Mouse (Mus musculus) yolk sac, embryonic 10.5 days (tissue): Measurements from ENCODE around the gene Lhfp.
"Not testable (repeated sequence)": the region's sequence is repeated elsewhere in the genome, so short reads cannot be mapped to it uniquely, and the experiment has no call there.

ENCODE experiments used
- DNase-seq: peaks from one replicate; pipeline ENCODE4 v3.0.0-alpha.2; 2017; ENCODE audit warnings: low spot score

Lhfp gene

DNA sequence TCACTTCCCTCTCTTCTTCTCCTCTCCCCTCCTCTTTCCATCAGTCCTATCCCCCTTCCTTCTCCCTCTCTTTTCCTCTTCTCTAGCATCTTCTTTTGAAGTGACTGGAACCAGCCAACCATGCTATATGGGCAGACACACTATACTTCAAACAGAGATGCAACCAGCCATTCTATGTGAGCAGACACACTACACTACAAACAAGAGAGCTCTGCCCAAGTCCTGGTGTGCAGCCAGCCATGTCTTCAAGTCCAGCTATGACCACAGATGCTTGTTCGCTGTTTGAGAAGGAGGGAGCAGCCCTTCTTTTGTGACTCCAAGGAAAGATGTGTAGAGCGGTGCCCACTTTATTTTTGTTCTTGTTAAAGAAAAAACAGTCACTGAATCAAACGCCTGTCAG lies 231.9 kb downstream of the Lhfp start:
- DNase-seq: no peak

DNA sequence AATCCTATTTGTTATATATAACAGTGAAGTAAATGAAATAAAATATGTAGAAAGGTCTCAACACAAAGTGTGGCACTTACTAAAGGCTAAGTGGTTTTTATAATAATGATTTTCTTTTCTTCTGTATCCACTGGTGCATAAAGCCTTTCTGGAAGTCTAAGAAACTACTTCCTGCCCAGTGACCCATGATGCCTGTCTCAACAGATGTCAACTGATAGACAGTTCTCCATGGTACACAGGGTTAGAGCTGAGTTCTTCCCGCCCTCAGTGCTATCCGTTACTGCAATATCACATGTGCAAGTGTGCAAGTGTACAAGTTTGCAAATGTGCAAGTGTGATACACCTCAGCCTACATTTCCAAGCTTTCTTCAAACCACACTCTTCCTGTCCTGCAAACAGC lies 236.7 kb downstream of the Lhfp start:
- no peak for DNase-seq

- not testable (repeated sequence) for DNase-seq
These were observed 240.7 kb downstream of the Lhfp start for GRCm38 (mm10) chr3:53282005-53282404.

DNA sequence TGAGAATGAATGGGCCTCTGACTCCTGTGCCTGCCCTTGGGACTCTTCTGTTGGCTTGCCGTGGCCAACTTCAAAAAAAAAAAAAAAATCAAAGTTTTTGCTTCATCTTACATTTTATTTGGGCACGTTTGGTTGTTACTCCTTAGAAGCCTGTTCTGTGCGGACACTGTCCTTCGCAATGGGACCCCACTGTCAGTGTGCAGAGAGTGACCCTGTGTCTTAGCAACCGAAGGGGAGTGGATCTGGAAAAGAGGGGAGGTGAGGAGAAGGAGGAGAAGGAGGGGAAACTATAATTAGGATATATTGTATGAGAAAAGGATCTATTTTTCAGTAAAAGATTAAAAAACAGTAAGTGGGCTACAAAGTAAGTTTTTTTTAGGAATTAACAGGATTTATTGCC lies 242.7 kb downstream of the Lhfp start:
- DNase-seq: no peak

DNA sequence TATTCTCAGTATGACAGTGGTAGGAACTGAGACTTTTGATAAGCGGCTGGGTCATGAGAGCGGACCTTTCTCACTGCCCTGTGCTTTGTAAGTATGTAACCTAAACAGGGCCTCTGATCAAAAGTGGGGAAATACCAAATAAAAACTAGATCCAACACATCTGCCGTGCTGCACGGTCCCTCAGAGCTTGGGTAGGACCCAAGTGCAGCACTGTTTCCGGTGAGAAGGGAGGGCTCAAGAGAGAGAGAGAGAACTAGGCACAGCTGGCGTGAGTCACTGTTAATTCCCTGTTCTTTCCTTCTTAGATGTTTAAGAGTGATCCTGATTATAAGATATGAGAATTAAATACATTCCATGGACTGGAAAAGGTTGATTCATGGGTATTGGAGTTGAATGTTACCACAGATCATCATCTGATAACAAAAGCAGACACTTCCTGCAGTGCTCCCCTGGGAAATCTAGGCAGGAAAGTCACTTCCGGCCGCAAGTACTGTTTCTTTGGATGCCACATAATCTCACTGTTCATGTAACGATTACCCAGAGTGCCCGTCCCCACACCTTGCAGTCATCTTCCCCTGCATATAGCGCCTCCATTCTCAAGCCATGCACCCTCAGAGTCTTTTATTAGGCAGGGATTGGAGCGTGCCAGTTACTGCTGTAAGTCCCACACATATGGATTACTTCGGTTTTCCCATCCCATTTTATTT lies 243.3 kb downstream of the Lhfp start:
- no peak for DNase-seq

DNA sequence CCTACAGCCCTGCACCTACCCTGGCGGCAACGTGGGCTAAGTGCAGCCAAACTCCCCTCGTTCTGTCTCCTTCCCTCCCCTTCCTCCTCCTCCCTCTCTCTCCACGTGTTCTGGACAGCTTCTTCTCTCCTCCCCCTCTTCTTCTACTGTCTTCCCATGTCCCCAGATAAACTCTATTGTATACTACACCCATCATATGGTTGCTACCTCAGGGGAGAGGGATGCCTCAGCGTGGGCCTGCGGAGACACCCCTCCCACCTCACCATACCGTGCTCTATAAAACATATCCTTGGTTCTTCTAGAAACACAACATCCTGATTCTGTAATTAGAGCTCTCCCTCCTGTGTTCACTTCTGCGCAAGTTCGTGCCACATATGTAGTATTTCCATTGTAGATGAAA lies 247.3 kb downstream of the Lhfp start:
- no peak for DNase-seq

DNA sequence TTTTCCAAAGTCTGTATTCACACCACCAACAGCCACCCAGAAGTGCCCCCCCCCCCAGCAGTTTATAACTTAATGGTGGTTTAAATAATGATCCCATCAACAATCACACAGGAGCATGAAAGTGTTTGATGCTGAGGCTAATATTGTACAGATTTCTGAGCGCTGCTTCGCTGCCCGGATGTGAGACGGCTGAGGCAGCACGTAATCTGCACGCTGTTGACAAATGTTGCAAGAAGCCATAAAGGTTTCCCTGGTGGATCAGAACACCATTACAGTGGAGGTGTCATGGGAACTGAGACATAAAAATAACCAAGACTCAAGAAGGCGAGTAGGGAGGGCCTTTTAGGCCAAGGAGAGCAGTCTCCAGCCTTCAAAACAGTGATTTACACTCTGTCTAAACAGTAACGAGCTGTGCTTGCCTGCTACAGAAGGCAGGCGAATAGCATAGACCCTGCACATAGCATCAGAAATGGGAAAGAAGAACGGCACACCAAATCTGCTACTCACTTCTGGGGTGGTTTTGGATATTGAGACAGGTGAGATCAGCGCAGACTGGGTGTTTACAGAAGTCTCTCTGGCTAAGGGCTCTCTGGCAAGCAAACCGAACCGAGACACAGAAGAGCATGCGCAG lies 248.4 kb downstream of the Lhfp start:
- no peak for DNase-seq

- DNase-seq: no peak
These were observed 249.9 kb downstream of the Lhfp start for GRCm38 (mm10) chr3:53291185-53291584.

DNA sequence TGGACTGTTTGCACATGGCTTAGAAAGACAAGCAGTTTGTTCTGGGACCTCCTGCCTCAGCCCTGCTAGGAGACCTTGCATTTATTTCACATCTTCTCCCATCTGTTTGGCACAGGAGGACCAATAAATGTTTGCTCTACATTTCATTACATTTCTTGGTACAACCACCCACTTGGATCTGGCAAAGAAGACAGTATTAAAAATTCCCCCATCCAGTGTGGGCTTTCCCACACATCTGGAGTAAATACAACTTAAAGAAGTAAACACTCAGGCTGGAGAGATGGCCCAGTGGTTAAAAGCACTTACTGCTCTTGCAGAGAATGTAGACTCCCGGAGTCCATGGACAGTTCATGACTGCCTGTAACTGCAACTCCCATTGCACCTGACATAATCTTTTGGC lies 250.6 kb downstream of the Lhfp start:
- DNase-seq: no peak

DNA sequence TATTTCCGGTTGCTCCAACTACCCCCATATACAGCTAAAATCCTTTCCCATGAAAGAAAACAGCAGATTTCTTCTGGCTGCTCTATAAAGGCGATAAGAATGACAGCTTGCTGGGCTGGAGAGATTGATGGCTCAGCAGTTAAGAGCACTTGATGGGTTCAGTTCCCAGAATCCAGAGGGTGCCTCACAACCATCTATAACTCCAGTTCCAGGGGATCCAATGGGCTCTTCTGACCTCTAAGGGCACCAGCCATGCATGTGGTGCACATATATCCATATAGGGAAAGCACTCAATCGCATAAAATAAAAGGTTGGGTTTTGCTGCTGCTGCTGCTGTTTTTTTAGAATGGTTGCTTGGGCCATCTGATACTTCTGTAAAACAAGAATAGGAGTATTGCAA lies 251.1 kb downstream of the Lhfp start:
- DNase-seq: no peak

DNA sequence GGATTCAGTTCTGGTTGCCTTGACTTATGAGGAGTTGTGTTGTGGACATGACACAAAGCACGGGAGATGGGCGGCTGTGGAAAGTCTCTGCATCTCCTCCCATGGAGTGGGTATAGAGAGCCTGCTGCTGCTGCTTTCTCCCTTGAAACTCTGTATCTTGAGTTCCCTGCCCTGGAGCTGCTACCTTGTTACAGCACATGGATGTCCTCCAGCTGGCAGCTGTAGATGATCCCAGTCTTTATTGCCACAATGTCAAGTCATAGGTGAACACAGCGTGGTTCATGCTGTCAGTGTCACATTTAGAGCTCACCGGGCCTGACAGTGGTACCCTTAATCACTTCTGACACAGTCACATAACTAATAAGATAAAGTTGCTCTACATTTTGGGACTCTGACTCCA lies 251.7 kb downstream of the Lhfp start:
- no peak for DNase-seq

DNA sequence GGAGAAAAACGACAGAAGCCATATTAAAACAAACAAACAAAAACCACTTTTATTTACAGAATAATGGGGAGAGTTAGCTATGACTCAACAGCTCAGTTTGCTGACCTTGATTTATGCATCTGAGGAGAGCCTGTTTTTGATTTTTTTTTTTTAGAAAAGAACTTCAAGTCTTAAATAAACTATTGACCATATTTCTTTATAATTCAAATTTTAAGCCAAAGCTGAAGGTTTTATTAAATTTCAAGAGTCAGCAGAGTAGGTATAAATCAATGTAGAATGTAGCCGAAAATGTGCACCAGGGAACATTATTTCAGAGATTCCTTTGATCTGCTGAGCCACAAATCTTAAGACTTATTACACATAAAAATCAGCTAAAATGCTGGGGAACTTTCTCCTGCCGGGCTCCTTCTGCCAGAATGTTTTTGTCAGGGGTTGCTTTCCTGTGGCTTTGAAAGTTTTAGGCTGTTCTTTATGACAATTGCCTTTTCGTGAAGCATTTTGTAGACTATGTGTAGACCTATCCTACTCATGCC lies 252.6 kb downstream of the Lhfp start:
- no peak for DNase-seq

GRCm38 (mm10) chr3:53294855-53295254 lies 253.5 kb downstream of the Lhfp start:
- DNase-seq: no peak

DNA sequence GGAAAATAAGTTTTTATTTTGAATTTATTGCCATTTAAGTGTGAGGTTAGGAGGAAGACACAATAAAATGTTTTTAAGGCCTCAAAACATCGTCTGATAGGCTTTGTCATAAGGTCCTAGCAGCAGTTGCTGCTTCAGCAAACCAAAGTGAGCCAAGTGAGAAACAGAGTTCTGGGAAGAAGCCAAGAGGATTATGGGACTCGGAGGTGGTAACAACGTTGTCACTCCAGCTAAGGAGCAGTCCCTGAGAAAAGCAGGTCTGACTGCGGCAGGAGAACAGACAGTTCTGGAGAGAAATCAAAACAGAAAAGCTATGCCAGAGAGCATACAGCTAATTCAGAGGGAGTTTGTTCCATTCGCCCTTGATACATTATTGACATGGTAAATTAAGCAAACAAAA lies 260.5 kb downstream of the Lhfp start:
- no peak for DNase-seq

DNA sequence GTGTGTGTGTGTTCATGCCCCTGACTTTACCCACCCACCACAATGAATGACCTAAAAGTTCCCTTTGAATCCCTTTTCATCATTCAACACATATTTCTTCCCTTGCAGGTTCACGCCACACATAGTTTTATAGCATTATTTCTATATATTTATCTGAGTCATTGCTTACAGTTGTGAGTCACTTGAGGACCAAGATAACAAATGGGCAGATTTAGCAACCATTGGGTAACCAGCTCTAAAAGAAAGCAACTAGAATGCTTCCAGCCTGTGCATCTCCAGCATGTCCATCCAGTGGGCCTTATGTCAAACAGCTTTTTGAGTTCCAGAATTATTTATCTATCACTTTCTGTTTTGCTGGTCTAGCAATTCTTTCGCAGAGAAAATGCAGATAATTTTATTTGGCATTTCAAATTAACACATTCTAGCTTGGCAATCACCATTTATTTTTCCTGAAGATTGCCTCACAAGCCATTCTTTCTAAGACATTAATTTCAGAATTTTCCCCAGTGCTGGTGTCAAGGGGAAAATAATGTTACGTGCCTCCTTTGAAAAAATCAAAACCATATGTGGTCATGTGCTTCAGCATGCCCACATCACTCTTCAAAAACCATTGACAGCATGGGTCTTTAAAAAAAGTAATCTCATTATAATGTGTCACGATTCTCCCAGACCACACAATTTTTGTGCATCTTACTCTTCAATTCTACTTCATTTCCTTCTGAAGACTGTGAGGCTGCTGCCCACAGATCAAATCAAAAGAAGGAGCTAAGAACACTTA lies 263.0 kb downstream of the Lhfp start:
- DNase-seq: no peak

DNA sequence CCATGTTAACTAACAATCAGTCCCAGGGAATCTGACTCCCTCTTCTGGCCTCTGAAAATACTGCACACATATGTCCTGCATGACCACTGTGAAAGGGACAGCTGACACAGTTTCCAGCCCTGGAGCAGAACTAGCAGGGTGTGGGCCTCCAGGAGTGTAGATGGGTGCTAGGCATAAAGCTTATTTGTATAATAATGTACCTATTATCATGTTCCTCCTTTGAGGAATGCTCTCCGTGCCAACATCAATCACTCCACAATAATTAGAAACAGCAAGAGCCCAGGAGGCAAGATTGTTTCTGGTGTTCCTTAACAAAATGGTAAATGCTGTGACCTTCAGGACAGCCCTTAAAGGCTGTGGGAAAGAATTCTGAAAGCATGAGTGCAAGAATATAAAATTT lies 264.5 kb downstream of the Lhfp start:
- no peak for DNase-seq

- DNase-seq: no peak
These were observed 267.3 kb downstream of the Lhfp start for GRCm38 (mm10) chr3:53308649-53309048.

DNA sequence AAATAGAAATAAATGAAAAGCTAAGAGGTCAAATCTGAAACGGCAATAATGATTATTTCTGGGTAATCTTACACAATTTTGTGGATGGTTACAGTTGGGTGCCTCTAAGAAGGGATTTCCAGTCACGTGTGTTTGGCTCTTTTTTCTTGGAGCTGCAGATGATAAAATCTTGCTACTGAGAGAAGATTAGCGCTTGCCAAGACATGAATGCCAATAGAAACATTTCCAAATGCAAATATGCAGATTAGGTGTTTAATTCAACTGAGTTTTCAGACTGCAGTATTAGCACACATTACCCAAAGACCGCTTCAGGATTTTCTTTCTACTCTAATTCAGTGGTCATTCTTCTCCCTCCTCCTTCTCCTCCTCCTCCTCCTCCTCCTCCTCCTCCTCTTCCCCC lies 268.8 kb downstream of the Lhfp start:
- DNase-seq: no peak

DNA sequence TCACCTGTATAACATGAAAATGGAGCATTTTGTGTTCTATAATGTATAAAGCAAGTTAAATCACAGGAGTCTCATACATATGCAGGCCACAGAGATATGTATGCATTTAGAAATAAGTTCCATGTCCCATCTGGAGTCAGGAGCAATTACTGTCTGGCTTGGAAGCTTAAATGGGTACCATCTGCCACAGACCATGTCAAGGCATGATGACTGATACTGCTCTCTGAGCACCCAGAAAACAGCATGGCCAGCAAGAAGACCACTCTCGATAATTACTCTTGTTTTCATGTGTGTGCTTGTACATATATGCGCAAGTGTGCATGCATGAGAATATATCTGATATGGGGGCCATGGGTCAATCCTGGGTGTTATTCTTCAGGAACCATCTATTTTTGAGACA lies 269.3 kb downstream of the Lhfp start:
- DNase-seq: no peak
